Mouse (Mus musculus): ENCODE data around the gene Gamt. TPM values are rescaled to one million over a fixed set of nuclear protein-coding genes. Genes with fewer than 3 reads are reported as not detected.
"Not testable (repeated sequence)": the region's sequence is repeated elsewhere in the genome, so short reads cannot be mapped to it uniquely, and the experiment has no call there.

Gene Gamt
- polyA plus RNA-seq, 1 experiment from 2014 or later, result 26.6 TPM

- no peak overlapping the region for H3K9ac ChIP-seq
- H3K4me3 ChIP-seq, result no peak overlapping the region
- peaks cover 20% of the 10 kb centered on the region for H3K4me1 ChIP-seq
- no peaks in the 10 kb centered on the region for H3K27me3 ChIP-seq
- no peak overlapping the region for H3K4me2 ChIP-seq (replicated peaks)
- WGBS, result 91% methylated on average over 6 of the region's 6 CpGs
- H3K9me3 ChIP-seq (replicated peaks), result no peaks in the 10 kb centered on the region
- ATAC-seq (ENCODE audit: low FRiP score), result no peak
- no peak overlapping the region for H3K27ac ChIP-seq
- H3K36me3 ChIP-seq, result peaks cover 56% of the 10 kb centered on the region
Measured at GRCm38 (mm10) chr10:80253551-80253950, 7.3 kb downstream of the Gamt start.

GRCm38 (mm10) chr10:80252493-80253274, 8.1 kb downstream of the Gamt start:
- no peak for ATAC-seq (ENCODE audit: low FRiP score)
- H3K27ac ChIP-seq, result no peak overlapping the region
- H3K27me3 ChIP-seq, result no peaks in the 10 kb centered on the region
- peaks cover 47% of the 10 kb centered on the region for H3K36me3 ChIP-seq
- WGBS, result 89% methylated on average over 11 of the region's 11 CpGs
- no peak overlapping the region for H3K4me3 ChIP-seq
- peaks cover 17% of the 10 kb centered on the region for H3K4me1 ChIP-seq
- no peak overlapping the region for H3K4me2 ChIP-seq (replicated peaks)
- H3K9me3 ChIP-seq (replicated peaks), result no peaks in the 10 kb centered on the region
- H3K9ac ChIP-seq, result no peak overlapping the region

- Histone ChIP-seq H3K4me2 (replicated peaks) (no peak overlapping the region), H3K27ac (no peak overlapping the region), H3K27me3 (no peaks in the 10 kb centered on the region), H3K9me3 (replicated peaks) (no peaks in the 10 kb centered on the region), H3K4me1 (peaks cover 17% of the 10 kb centered on the region), H3K4me3 (no peak overlapping the region), H3K36me3 (peaks cover 43% of the 10 kb centered on the region), H3K9ac (no peak overlapping the region)
- no peak for ATAC-seq (ENCODE audit: low FRiP score)
Measured at GRCm38 (mm10) chr10:80252011-80252410, 8.8 kb downstream of the Gamt start.

- peaks cover 29% of the 10 kb centered on the region for H3K36me3 ChIP-seq
- peak overlapping the region; percentile 93 for H3K4me2 ChIP-seq (replicated peaks)
- no peak for ATAC-seq (ENCODE audit: low FRiP score)
- peak overlapping the region; percentile 72; the same call in 1 of the 2 replicates for H3K4me3 ChIP-seq
- no peaks in the 10 kb centered on the region for H3K9me3 ChIP-seq (replicated peaks)
- 90% methylated on average over 4 of the region's 4 CpGs for WGBS
- H3K27me3 ChIP-seq, result no peaks in the 10 kb centered on the region
- H3K4me1 ChIP-seq, result peaks cover 11% of the 10 kb centered on the region
- H3K9ac ChIP-seq, result peak overlapping the region; percentile 83
- H3K27ac ChIP-seq, result no peak overlapping the region
Measured at GRCm38 (mm10) chr10:80250573-80250972, 10.2 kb downstream of the Gamt start.

- peaks cover 14% of the 10 kb centered on the region for H3K4me1 ChIP-seq
- ATAC-seq (ENCODE audit: low FRiP score), result no peak
- peak overlapping the region; percentile 72 for H3K4me3 ChIP-seq
- peak overlapping the region; percentile 93 for H3K4me2 ChIP-seq (replicated peaks)
- H3K36me3 ChIP-seq, result peaks cover 24% of the 10 kb centered on the region
- H3K27ac ChIP-seq, result peak overlapping the region; percentile 89
- no peaks in the 10 kb centered on the region for H3K27me3 ChIP-seq
- peak overlapping the region; percentile 83 for H3K9ac ChIP-seq
- 44% methylated on average over 2 of the region's 2 CpGs for WGBS
- no peaks in the 10 kb centered on the region for H3K9me3 ChIP-seq (replicated peaks)
Measured at GRCm38 (mm10) chr10:80250059-80250458, 10.8 kb downstream of the Gamt start.

GRCm38 (mm10) chr10:80248971-80249640, 11.7 kb downstream of the Gamt start, which contains the start of gene Ndufs7:
TSS of gene Ndufs7 (plus strand) at chr10:80249121.
- H3K4me3 ChIP-seq, result peak within 1 kb of the TSS; percentile 72
- peaks cover 22% of the 10 kb centered on the region for H3K36me3 ChIP-seq
- H3K4me2 ChIP-seq (replicated peaks), result peak within 1 kb of the TSS; percentile 93
- no peaks in the 10 kb centered on the region for H3K27me3 ChIP-seq
- H3K9me3 ChIP-seq (replicated peaks), result no peaks in the 10 kb centered on the region
- ATAC-seq (ENCODE audit: low FRiP score), result peak; percentile 82
- under 1% methylated on average over 53 of the region's 53 CpGs for WGBS
- H3K9ac ChIP-seq, result peak within 1 kb of the TSS; percentile 83
- peak within 1 kb of the TSS; percentile 89 for H3K27ac ChIP-seq
- H3K4me1 ChIP-seq, result peaks cover 14% of the 10 kb centered on the region

GRCm38 (mm10) chr10:80248437-80248836, 12.4 kb downstream of the Gamt start:
- H3K27me3 ChIP-seq; H3K9me3 ChIP-seq (replicated peaks); H3K27ac ChIP-seq; H3K9ac ChIP-seq: not testable (repeated sequence)
- WGBS, result 52% methylated on average over 3 of the region's 3 CpGs
- H3K4me3 ChIP-seq, result peak overlapping the region; percentile 72
- H3K36me3 ChIP-seq, result peaks cover 22% of the 10 kb centered on the region
- H3K4me2 ChIP-seq (replicated peaks), result peak overlapping the region; percentile 93
- peak; percentile 1; the same call in 1 of the 2 replicates for ATAC-seq (ENCODE audit: low FRiP score)
- H3K4me1 ChIP-seq, result peaks cover 14% of the 10 kb centered on the region

GRCm38 (mm10) chr10:80247849-80248248, 13.0 kb downstream of the Gamt start:
- no peaks in the 10 kb centered on the region for H3K9me3 ChIP-seq (replicated peaks)
- H3K27me3 ChIP-seq, result no peaks in the 10 kb centered on the region
- no peak overlapping the region for H3K4me2 ChIP-seq (replicated peaks)
- H3K4me1 ChIP-seq, result peaks cover 14% of the 10 kb centered on the region
- peaks cover 23% of the 10 kb centered on the region for H3K36me3 ChIP-seq
- no peak overlapping the region for H3K9ac ChIP-seq
- no peak for ATAC-seq (ENCODE audit: low FRiP score)
- no peak overlapping the region for H3K4me3 ChIP-seq
- 51% methylated on average over 6 of the region's 6 CpGs for WGBS
- H3K27ac ChIP-seq, result no peak overlapping the region

GRCm38 (mm10) chr10:80245600-80245999, 15.2 kb downstream of the Gamt start:
- H3K36me3 ChIP-seq, result peaks cover 42% of the 10 kb centered on the region
- ATAC-seq (ENCODE audit: low FRiP score), result peak; percentile 26; the same call in 1 of the 2 replicates
- no peaks in the 10 kb centered on the region for H3K27me3 ChIP-seq
- peak overlapping the region; percentile 32; the same call in 1 of the 2 replicates for H3K9ac ChIP-seq
- peaks cover 14% of the 10 kb centered on the region for H3K4me1 ChIP-seq
- 6% methylated on average over 4 of the region's 4 CpGs for WGBS
- no peak overlapping the region for H3K4me2 ChIP-seq (replicated peaks)
- peak overlapping the region; percentile 31; the same call in 1 of the 2 replicates for H3K27ac ChIP-seq
- no peak overlapping the region for H3K4me3 ChIP-seq
- no peaks in the 10 kb centered on the region for H3K9me3 ChIP-seq (replicated peaks)

GRCm38 (mm10) chr10:80244791-80245399, 15.9 kb downstream of the Gamt start:
- peaks cover 7% of the 10 kb centered on the region for H3K4me1 ChIP-seq
- peak overlapping the region; percentile 31; the same call in 1 of the 2 replicates for H3K27ac ChIP-seq
- H3K4me3 ChIP-seq, result no peak overlapping the region
- H3K27me3 ChIP-seq, result no peaks in the 10 kb centered on the region
- H3K9me3 ChIP-seq (replicated peaks), result no peaks in the 10 kb centered on the region
- 42% methylated on average over 5 of the region's 5 CpGs for WGBS
- H3K36me3 ChIP-seq, result peaks cover 49% of the 10 kb centered on the region
- H3K4me2 ChIP-seq (replicated peaks), result no peak overlapping the region
- no peak for ATAC-seq (ENCODE audit: low FRiP score)
- H3K9ac ChIP-seq, result peak overlapping the region; percentile 32; the same call in 1 of the 2 replicates

GRCm38 (mm10) chr10:80242607-80243006, 18.2 kb downstream of the Gamt start:
- Histone ChIP-seq H3K9ac (no peak overlapping the region), H3K4me2 (replicated peaks) (no peak overlapping the region), H3K4me1 (peaks cover 3% of the 10 kb centered on the region; the same call in 1 of the 2 replicates), H3K27me3 (no peaks in the 10 kb centered on the region), H3K36me3 (peaks cover 71% of the 10 kb centered on the region), H3K27ac (no peak overlapping the region), H3K4me3 (no peak overlapping the region), H3K9me3 (replicated peaks) (no peaks in the 10 kb centered on the region)
- ATAC-seq (ENCODE audit: low FRiP score), result no peak
- WGBS, result 86% methylated on average over 3 of the region's 3 CpGs

- no peak overlapping the region for H3K27ac ChIP-seq
- H3K9me3 ChIP-seq (replicated peaks), result no peaks in the 10 kb centered on the region
- H3K9ac ChIP-seq, result no peak overlapping the region
- peaks cover 76% of the 10 kb centered on the region for H3K36me3 ChIP-seq
- WGBS, result 76% methylated on average over 9 of the region's 9 CpGs
- no peak for ATAC-seq (ENCODE audit: low FRiP score)
- H3K4me2 ChIP-seq (replicated peaks), result no peak overlapping the region
- peaks cover 3% of the 10 kb centered on the region; the same call in 1 of the 2 replicates for H3K4me1 ChIP-seq
- no peak overlapping the region for H3K4me3 ChIP-seq
- no peaks in the 10 kb centered on the region for H3K27me3 ChIP-seq
Measured at GRCm38 (mm10) chr10:80242088-80242487, 18.7 kb downstream of the Gamt start.

All from hindbrain, embryonic 12.5 days (tissue).